Mouse (Mus musculus): ENCODE data around the gene Slc36a1. TPM values are rescaled to one million over a fixed set of nuclear protein-coding genes. Genes with fewer than 3 reads are reported as not detected.

Gene Slc36a1
- polyA plus RNA-seq, 1 experiment, result 19.1 TPM

DNA sequence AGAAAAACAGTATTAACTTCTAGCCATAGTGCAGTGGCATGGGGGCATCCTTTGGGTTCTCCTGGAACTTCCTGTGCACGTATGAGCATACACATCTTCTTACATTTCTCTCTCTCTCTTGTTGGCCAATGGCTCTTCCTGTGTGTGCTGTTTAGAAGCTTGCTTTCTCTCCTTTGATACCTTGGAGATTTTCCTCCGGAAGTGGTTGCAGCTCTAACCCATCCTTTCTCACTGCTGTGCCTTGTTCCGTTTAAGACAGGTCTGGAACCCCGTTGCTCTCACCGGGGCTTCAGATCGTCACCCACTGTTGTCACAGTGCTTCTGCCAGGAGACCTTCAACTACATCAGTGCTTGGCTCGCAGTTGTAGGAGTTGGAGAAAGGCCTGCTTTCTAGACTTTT is 17.2 kb downstream of the Slc36a1 start:
- no peak for TF ChIP-seq CTCF (IDR thresholded peaks at IDR 0.05; ENCODE audit: control insufficient read depth, insufficient read depth, low read length)
- no peak for TF ChIP-seq POLR2A (IDR thresholded peaks at IDR 0.05; ENCODE audit: borderline replicate concordance, control insufficient read depth, low read depth, low read length)
- H3K4me1 ChIP-seq (ENCODE audit: control insufficient read depth, insufficient read depth, low read length), result no peaks in the 10 kb centered on the region
- H3K4me3 ChIP-seq (replicated peaks; ENCODE audit: control insufficient read depth, low read depth, low read length), result no peak overlapping the region
- 70% methylated on average over 7 of the region's 7 CpGs for WGBS
- H3K27ac ChIP-seq (ENCODE audit: control insufficient read depth, insufficient read depth, low read depth, low read length, poor library complexity), result no peak overlapping the region

DNA sequence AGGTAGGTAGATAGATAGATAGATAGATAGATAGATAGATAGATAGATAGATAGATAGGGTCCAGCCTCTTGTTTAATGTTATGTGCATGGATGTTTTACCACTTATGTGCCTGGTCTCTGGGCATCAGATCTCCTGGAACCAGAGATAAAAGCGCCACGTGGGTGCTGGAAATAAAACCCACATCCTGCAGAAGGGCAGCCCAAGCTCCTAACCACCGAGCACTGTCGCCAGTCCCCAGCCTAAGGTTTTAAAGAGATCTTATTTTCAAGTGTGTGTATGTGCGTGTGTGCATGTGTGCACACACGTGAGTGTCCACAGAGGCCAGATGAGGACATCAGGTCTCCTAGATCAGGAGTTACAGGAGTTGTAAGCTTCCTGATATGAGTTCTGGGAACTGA is 26.9 kb downstream of the Slc36a1 start:
- no peak overlapping the region for H3K27ac ChIP-seq (ENCODE audit: control insufficient read depth, insufficient read depth, low read depth, low read length, poor library complexity)
- no peak for TF ChIP-seq CTCF (IDR thresholded peaks at IDR 0.05; ENCODE audit: control insufficient read depth, insufficient read depth, low read length)
- TF ChIP-seq POLR2A (IDR thresholded peaks at IDR 0.05; ENCODE audit: borderline replicate concordance, control insufficient read depth, low read depth, low read length), result no peak
- no peak overlapping the region for H3K4me3 ChIP-seq (replicated peaks; ENCODE audit: control insufficient read depth, low read depth, low read length)
- no peaks in the 10 kb centered on the region; the same call in 1 of the 2 replicates for H3K4me1 ChIP-seq (ENCODE audit: control insufficient read depth, insufficient read depth, low read length)
- 18% methylated on average over 6 of the region's 6 CpGs for WGBS

DNA sequence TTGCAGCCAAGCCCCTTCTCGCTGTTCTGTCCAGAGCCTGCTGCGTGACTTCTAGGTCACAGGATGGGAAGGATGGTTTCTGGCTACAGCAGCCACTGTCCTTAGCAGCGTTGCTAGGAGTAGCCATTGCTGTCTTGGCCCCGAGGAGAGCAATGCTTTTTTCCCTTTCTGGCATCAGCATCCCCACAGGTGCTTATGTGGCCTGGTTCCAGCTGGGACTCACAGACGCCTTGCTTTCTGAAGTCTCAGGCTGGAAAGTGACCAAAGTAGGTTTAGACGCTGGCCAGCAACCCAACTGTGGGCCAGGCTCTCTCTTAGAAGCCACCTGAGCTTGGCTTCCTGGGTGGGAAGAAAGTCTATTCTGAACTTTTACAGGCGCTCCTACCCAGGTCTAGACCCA is 30.1 kb downstream of the Slc36a1 start:
- TF ChIP-seq POLR2A (IDR thresholded peaks at IDR 0.05; ENCODE audit: borderline replicate concordance, control insufficient read depth, low read depth, low read length), result no peak
- no peak for TF ChIP-seq CTCF (IDR thresholded peaks at IDR 0.05; ENCODE audit: control insufficient read depth, insufficient read depth, low read length)
- Histone ChIP-seq H3K4me1 (ENCODE audit: control insufficient read depth, insufficient read depth, low read length) (no peaks in the 10 kb centered on the region; the same call in 1 of the 2 replicates), H3K4me3 (replicated peaks; ENCODE audit: control insufficient read depth, low read depth, low read length) (no peak overlapping the region), H3K27ac (ENCODE audit: control insufficient read depth, insufficient read depth, low read depth, low read length, poor library complexity) (no peak overlapping the region)
- WGBS, result 84% methylated on average over 7 of the region's 7 CpGs

DNA sequence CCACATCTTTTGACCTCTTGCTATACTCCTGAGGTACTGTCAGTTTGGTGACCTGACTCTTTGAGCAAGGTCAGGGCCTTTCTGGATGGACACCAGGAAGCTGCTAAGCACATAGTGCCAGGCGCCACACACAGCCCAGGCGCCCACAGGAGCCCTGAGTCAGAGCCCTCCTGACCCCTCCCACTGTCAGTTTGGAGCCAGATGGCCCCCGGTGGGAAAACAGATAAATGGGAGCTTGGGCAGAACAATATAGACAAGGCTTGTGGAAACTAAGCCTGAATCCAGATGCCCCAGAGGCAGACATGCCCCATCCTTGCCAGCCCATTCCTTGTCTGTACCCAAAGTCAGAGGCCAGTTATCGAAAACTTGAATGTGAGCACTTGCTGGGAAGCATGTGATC is 30.6 kb downstream of the Slc36a1 start:
- TF ChIP-seq POLR2A (IDR thresholded peaks at IDR 0.05; ENCODE audit: borderline replicate concordance, control insufficient read depth, low read depth, low read length), result no peak
- no peak for TF ChIP-seq CTCF (IDR thresholded peaks at IDR 0.05; ENCODE audit: control insufficient read depth, insufficient read depth, low read length)
- 79% methylated on average over 4 of the region's 4 CpGs for WGBS
- Histone ChIP-seq H3K4me3 (replicated peaks; ENCODE audit: control insufficient read depth, low read depth, low read length) (no peak overlapping the region), H3K27ac (ENCODE audit: control insufficient read depth, insufficient read depth, low read depth, low read length, poor library complexity) (no peak overlapping the region), H3K4me1 (ENCODE audit: control insufficient read depth, insufficient read depth, low read length) (no peaks in the 10 kb centered on the region; the same call in 1 of the 2 replicates)

DNA sequence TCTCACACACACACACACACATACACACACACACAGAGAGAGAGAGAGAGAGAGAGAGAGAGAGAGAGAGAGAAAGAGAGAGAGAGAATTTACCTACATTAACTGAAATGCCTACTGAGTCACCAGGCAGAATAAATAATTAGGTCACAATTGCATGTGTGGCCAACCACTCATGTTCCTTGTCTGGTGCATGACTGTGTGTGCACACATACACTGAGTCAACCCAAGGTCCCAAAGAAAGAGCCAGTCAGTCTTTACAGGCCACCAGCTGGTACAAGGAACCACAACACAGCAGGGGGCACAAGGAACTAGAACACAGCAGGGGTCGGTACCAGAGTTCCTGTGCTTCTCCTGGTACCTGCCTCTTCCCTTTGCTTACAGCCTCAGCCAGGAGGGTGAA is 32.7 kb downstream of the Slc36a1 start:
- no peak overlapping the region for H3K4me3 ChIP-seq (replicated peaks; ENCODE audit: control insufficient read depth, low read depth, low read length)
- 23% methylated on average over 1 of the region's 1 CpGs for WGBS
- no peak for TF ChIP-seq CTCF (IDR thresholded peaks at IDR 0.05; ENCODE audit: control insufficient read depth, insufficient read depth, low read length)
- no peak overlapping the region for H3K27ac ChIP-seq (ENCODE audit: control insufficient read depth, insufficient read depth, low read depth, low read length, poor library complexity)
- H3K4me1 ChIP-seq (ENCODE audit: control insufficient read depth, insufficient read depth, low read length), result peaks cover 1% of the 10 kb centered on the region; the same call in 1 of the 2 replicates

DNA sequence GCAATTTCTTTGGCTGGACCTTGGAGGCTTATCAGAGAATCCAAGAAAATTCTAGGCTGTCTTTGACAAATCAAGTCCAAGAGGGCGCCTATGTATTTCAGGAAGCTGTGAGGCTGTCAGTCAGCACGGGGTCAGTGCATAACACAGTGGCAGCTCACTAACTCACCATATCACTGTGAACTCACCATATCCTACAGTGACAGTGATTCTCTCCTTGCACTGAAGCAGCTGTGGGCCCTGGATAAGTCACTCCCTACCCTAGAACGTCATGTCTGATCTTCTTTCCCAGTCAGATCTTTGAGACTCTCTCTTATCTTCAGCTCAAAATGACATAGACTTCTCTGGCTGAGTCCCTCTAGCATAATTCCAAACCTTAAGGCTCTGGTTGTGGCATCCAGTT is 35.3 kb downstream of the Slc36a1 start:
- TF ChIP-seq POLR2A (IDR thresholded peaks at IDR 0.05; ENCODE audit: borderline replicate concordance, control insufficient read depth, low read depth, low read length) (no peak), CTCF (IDR thresholded peaks at IDR 0.05; ENCODE audit: control insufficient read depth, insufficient read depth, low read length) (no peak)
- 54% methylated on average over 3 of the region's 3 CpGs for WGBS
- H3K4me1 ChIP-seq (ENCODE audit: control insufficient read depth, insufficient read depth, low read length), result peaks cover 1% of the 10 kb centered on the region; the same call in 1 of the 2 replicates
- H3K4me3 ChIP-seq (replicated peaks; ENCODE audit: control insufficient read depth, low read depth, low read length), result no peak overlapping the region
- H3K27ac ChIP-seq (ENCODE audit: control insufficient read depth, insufficient read depth, low read depth, low read length, poor library complexity), result no peak overlapping the region

DNA sequence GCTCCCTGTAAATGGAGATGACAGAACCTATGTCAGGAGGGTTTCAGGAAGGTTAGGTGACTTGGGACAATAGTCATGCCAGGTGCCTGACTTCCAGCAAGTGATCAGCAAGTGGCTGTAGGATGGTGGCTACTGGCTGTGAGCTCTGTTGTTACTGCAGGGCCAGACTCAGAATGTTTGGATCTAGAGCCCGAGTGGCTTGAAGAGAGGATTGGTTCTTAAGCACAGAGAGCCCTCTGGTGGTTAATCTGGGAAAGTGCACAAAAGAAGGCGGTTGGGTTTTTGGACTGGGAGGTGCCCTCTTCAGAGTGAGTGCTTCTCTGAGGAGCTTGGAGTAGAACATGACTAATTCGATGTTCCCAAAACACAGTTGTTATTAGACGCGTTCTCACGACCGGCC is 36.4 kb downstream of the Slc36a1 start:
- 50% methylated on average over 7 of the region's 7 CpGs for WGBS
- Histone ChIP-seq H3K4me1 (ENCODE audit: control insufficient read depth, insufficient read depth, low read length) (peaks cover 1% of the 10 kb centered on the region; the same call in 1 of the 2 replicates), H3K4me3 (replicated peaks; ENCODE audit: control insufficient read depth, low read depth, low read length) (no peak overlapping the region), H3K27ac (ENCODE audit: control insufficient read depth, insufficient read depth, low read depth, low read length, poor library complexity) (no peak overlapping the region)
- TF ChIP-seq POLR2A (IDR thresholded peaks at IDR 0.05; ENCODE audit: borderline replicate concordance, control insufficient read depth, low read depth, low read length), result no peak
- peak; percentile 44; the same call in 1 of the 2 replicates for TF ChIP-seq CTCF (IDR thresholded peaks at IDR 0.05; ENCODE audit: control insufficient read depth, insufficient read depth, low read length)

DNA sequence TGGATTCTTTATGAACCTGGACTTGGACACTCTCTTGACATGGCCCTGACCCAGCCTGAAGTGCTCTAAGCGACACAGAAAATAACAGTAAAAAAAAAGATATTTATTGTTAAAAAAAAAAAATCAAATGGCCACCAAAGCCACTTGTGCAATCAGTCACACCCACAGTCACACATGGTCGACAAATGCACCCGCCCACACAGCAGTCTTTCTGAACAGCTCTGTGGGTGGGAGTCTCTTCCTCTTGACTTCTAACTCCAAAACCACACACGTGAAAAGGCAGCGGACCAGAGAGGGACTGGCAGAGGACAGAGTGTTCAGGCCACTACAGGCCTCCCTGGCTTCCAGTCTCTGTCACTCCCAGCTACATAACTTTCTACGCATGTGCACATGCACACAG is 46.4 kb downstream of the Slc36a1 start:
- H3K4me1 ChIP-seq (ENCODE audit: control insufficient read depth, insufficient read depth, low read length), result no peaks in the 10 kb centered on the region
- no peak overlapping the region for H3K4me3 ChIP-seq (replicated peaks; ENCODE audit: control insufficient read depth, low read depth, low read length)
- TF ChIP-seq POLR2A (IDR thresholded peaks at IDR 0.05; ENCODE audit: borderline replicate concordance, control insufficient read depth, low read depth, low read length), result no peak
- no peak for TF ChIP-seq CTCF (IDR thresholded peaks at IDR 0.05; ENCODE audit: control insufficient read depth, insufficient read depth, low read length)
- 24% methylated on average over 6 of the region's 6 CpGs for WGBS
- H3K27ac ChIP-seq (ENCODE audit: control insufficient read depth, insufficient read depth, low read depth, low read length, poor library complexity), result no peak overlapping the region

DNA sequence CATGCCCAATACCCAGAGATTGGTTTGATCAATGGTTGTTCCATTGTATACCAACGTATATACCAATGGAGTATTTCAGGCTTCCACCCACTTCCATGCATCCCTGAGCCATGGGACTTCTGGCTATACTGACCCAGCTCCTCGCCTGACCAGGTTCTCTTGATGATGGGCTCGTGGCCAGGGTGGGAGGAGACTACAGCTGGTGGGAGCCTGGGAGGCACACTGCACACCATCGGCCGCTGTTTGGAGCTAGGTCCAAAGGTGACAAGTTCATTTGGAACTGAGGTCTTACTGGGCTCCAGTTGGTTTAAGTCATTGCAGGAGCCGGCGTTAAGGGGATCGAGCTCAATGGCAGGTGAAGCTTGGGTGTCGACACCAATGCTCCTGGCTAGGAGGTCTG is 49.2 kb downstream of the Slc36a1 start:
- WGBS, result 81% methylated on average over 9 of the region's 9 CpGs
- no peak overlapping the region for H3K4me3 ChIP-seq (replicated peaks; ENCODE audit: control insufficient read depth, low read depth, low read length)
- no peaks in the 10 kb centered on the region for H3K4me1 ChIP-seq (ENCODE audit: control insufficient read depth, insufficient read depth, low read length)
- no peak overlapping the region for H3K27ac ChIP-seq (ENCODE audit: control insufficient read depth, insufficient read depth, low read depth, low read length, poor library complexity)
- TF ChIP-seq CTCF (IDR thresholded peaks at IDR 0.05; ENCODE audit: control insufficient read depth, insufficient read depth, low read length) (no peak), POLR2A (IDR thresholded peaks at IDR 0.05; ENCODE audit: borderline replicate concordance, control insufficient read depth, low read depth, low read length) (no peak)
